Mouse (Mus musculus): ENCODE results near the gene Fto.

- TF ChIP-seq CTCF (IDR thresholded peaks at IDR 0.05; ENCODE audit: borderline replicate concordance, insufficient read depth, low read depth, low read length) (no peak), POLR2A (IDR thresholded peaks at IDR 0.05; ENCODE audit: borderline replicate concordance, insufficient read depth, low read length) (no peak)
Measured at GRCm38 (mm10) chr8:91405099-91405498, 91.8 kb downstream of the Fto start.
